Mouse (Mus musculus): ENCODE measurements around the gene Gm13889. TPM values are rescaled to one million over a fixed set of nuclear protein-coding genes. Genes with fewer than 3 reads are reported as not detected.

The Gm13889 gene
- polyA plus RNA-seq, 1 experiment from 2014 or later: 5.6 TPM

DNA sequence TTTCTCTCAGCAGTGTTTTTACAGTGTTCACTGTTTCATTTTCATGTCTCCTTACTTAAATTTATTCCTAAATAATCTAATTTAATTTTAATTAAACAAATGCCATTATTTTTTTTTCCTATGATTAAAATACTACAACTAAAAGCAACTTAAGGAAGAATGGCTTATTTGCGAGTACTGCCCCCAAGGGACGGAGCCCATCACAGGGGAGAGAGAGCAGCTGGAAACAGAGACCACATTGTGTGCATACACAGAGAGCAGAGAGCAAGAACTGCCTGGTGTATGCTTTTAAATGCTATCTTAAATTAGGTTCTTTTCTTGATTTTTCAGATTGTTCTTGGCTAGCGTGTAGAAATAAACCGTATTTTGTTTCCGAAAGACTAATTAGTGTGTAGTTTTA, 10.0 kb downstream of the Gm13889 start:
- H3K4me3 ChIP-seq (ENCODE audit: low read depth, low read length): no peak overlapping the region
- DNase-seq (ENCODE audit: low spot score): no peak
- no peaks in the 10 kb centered on the region for H3K9me3 ChIP-seq (ENCODE audit: control insufficient read depth, low read length)
- WGBS: 71% methylated on average over 5 of the region's 5 CpGs
- no peak overlapping the region for H3K9ac ChIP-seq (ENCODE audit: low read length)
- no peak overlapping the region for H3K4me2 ChIP-seq (ENCODE audit: low read depth)
- H3K27ac ChIP-seq (ENCODE audit: low read depth, low read length): no peak overlapping the region
- ATAC-seq (ENCODE audit: insufficient read depth, low FRiP score, low TSS enrichment): no peak
- H3K27me3 ChIP-seq (ENCODE audit: control insufficient read depth, insufficient read depth, low read length): no peaks in the 10 kb centered on the region
- H3K4me1 ChIP-seq (ENCODE audit: control insufficient read depth, insufficient read depth, low read length): no peaks in the 10 kb centered on the region
- no peaks in the 10 kb centered on the region for H3K36me3 ChIP-seq (ENCODE audit: control insufficient read depth, insufficient read depth, low read length)

DNA sequence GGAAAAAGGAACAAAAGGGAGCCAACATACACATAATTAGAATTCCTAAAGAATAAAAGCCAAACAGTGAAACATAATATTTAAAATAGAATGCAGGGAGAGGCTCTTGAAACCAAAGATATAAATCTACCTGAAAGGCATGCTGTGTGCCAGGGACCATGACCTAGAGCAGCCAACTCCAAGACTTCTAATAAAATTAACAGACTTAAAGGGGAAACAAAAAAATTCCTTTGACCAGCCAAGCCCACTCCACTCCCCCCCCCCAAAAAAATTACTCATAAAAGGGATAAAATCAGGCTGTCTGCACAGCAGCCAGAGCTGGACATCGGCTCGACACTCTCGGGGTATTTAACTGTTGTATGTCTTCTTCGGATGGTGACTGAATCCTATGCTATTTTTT, 12.1 kb downstream of the Gm13889 start:
- Histone ChIP-seq H3K4me1 (ENCODE audit: control insufficient read depth, insufficient read depth, low read length) (no peaks in the 10 kb centered on the region), H3K4me2 (ENCODE audit: low read depth) (no peak overlapping the region), H3K4me3 (ENCODE audit: low read depth, low read length) (no peak overlapping the region), H3K9ac (ENCODE audit: low read length) (no peak overlapping the region), H3K9me3 (ENCODE audit: control insufficient read depth, low read length) (no peaks in the 10 kb centered on the region), H3K36me3 (ENCODE audit: control insufficient read depth, insufficient read depth, low read length) (no peaks in the 10 kb centered on the region), H3K27ac (ENCODE audit: low read depth, low read length) (no peak overlapping the region), H3K27me3 (ENCODE audit: control insufficient read depth, insufficient read depth, low read length) (no peaks in the 10 kb centered on the region)
- DNase-seq (ENCODE audit: low spot score) (no peak), ATAC-seq (ENCODE audit: insufficient read depth, low FRiP score, low TSS enrichment) (no peak)
- 94% methylated on average over 4 of the region's 4 CpGs for WGBS

DNA sequence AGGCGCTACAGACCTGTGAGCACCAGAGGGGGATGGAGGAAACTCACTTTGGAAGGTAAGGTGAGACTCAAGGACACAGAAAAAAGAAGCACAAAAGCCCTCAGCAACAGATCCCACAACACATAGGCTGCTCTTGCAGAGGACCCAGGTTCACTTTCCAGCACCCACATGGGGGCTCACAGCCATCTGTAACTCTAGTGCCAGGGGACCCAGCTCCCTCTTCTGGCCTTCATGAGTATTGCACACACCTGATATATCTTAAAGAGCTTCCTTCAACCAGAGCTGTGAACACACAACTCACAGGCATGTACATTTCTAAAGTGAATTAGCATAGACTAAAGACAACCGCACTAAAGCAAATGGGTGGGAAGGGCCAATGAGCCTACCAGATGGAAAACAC, 12.9 kb downstream of the Gm13889 start:
- H3K4me1 ChIP-seq (ENCODE audit: control insufficient read depth, insufficient read depth, low read length): no peaks in the 10 kb centered on the region
- no peaks in the 10 kb centered on the region for H3K9me3 ChIP-seq (ENCODE audit: control insufficient read depth, low read length)
- WGBS: 88% methylated on average over 2 of the region's 2 CpGs
- DNase-seq (ENCODE audit: low spot score) (no peak), ATAC-seq (ENCODE audit: insufficient read depth, low FRiP score, low TSS enrichment) (no peak)
- H3K4me2 ChIP-seq (ENCODE audit: low read depth): no peak overlapping the region
- H3K9ac ChIP-seq (ENCODE audit: low read length): no peak overlapping the region
- no peak overlapping the region for H3K4me3 ChIP-seq (ENCODE audit: low read depth, low read length)
- H3K36me3 ChIP-seq (ENCODE audit: control insufficient read depth, insufficient read depth, low read length): no peaks in the 10 kb centered on the region
- H3K27ac ChIP-seq (ENCODE audit: low read depth, low read length): no peak overlapping the region
- H3K27me3 ChIP-seq (ENCODE audit: control insufficient read depth, insufficient read depth, low read length): no peaks in the 10 kb centered on the region

DNA sequence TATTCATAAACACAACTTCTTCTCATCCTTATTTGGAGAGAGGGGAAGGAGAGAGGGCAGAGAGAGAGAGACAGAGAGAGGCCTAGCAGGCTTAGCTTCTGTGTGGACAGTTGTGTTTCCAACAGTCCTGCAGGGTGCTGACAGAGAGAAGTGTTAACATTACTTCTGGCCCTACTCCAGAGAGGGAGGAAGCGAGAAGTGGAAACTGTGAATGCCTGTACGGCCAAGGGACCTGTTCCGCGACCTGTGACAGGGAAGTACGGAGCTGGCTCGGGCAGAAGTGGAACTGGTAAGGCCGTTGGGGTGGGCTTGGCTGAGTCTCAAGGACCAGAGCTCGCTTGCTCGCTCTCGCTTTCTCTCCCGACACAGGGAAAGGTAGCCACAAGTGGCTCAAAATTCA, 15.3 kb downstream of the Gm13889 start:
- Histone ChIP-seq H3K27ac (ENCODE audit: low read depth, low read length) (no peak overlapping the region), H3K4me3 (ENCODE audit: low read depth, low read length) (no peak overlapping the region), H3K27me3 (ENCODE audit: control insufficient read depth, insufficient read depth, low read length) (no peaks in the 10 kb centered on the region), H3K4me2 (ENCODE audit: low read depth) (no peak overlapping the region), H3K9me3 (ENCODE audit: control insufficient read depth, low read length) (no peaks in the 10 kb centered on the region), H3K4me1 (ENCODE audit: control insufficient read depth, insufficient read depth, low read length) (no peaks in the 10 kb centered on the region), H3K9ac (ENCODE audit: low read length) (no peak overlapping the region), H3K36me3 (ENCODE audit: control insufficient read depth, insufficient read depth, low read length) (no peaks in the 10 kb centered on the region)
- no peak for ATAC-seq (ENCODE audit: insufficient read depth, low FRiP score, low TSS enrichment)
- DNase-seq (ENCODE audit: low spot score): no peak
- WGBS: 91% methylated on average over 11 of the region's 11 CpGs

DNA sequence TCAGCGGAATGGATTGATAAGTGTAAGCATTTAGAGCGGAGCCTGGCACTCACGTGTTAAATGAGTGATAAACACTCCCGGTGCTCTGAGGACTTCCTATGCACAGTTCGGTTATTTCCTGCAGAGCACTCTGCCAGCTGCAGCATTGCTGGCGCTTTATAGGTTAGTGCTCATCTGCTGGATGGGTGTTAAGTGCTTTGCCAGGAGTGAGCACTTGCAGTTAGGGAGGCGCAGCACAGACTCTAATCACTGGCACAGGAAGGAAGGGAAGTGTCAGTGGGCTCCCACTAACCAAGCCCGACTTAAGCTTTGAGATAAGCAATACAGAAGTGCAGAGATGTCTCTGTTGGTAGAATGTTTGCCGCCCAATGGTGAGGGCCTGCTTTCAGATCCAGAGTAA, 18.5 kb downstream of the Gm13889 start:
- Histone ChIP-seq H3K4me2 (ENCODE audit: low read depth) (no peak overlapping the region), H3K36me3 (ENCODE audit: control insufficient read depth, insufficient read depth, low read length) (no peaks in the 10 kb centered on the region), H3K9me3 (ENCODE audit: control insufficient read depth, low read length) (no peaks in the 10 kb centered on the region), H3K27me3 (ENCODE audit: control insufficient read depth, insufficient read depth, low read length) (no peaks in the 10 kb centered on the region), H3K4me1 (ENCODE audit: control insufficient read depth, insufficient read depth, low read length) (no peaks in the 10 kb centered on the region), H3K27ac (ENCODE audit: low read depth, low read length) (no peak overlapping the region), H3K9ac (ENCODE audit: low read length) (no peak overlapping the region), H3K4me3 (ENCODE audit: low read depth, low read length) (no peak overlapping the region)
- WGBS: 70% methylated on average over 9 of the region's 9 CpGs
- no peak for DNase-seq (ENCODE audit: low spot score)
- no peak for ATAC-seq (ENCODE audit: insufficient read depth, low FRiP score, low TSS enrichment)

DNA sequence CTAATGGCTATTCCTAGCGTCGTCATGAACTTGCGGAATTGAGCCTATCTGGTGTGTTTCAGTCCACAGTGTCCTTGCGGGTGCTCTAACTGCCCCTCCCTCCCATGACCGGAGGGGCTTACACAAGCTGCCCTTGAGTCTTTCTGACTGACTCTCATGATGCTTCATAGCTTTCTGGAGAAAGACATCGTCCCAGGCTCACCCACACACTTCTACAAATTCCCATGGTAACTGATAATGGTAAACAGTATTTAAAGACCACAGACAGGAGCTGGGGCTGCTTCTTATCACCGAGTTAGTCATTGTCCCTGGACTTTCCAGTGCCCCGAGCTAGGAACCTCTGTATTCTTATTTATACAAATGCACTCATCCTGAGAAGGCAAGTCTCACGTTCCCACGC, 28.1 kb downstream of the Gm13889 start:
- H3K4me3 ChIP-seq (ENCODE audit: low read depth, low read length): no peak overlapping the region
- no peak for DNase-seq (ENCODE audit: low spot score)
- no peaks in the 10 kb centered on the region for H3K9me3 ChIP-seq (ENCODE audit: control insufficient read depth, low read length)
- no peak overlapping the region for H3K4me2 ChIP-seq (ENCODE audit: low read depth)
- 91% methylated on average over 10 of the region's 10 CpGs for WGBS
- H3K9ac ChIP-seq (ENCODE audit: low read length): no peak overlapping the region
- H3K27ac ChIP-seq (ENCODE audit: low read depth, low read length): no peak overlapping the region
- H3K36me3 ChIP-seq (ENCODE audit: control insufficient read depth, insufficient read depth, low read length): no peaks in the 10 kb centered on the region
- H3K4me1 ChIP-seq (ENCODE audit: control insufficient read depth, insufficient read depth, low read length): no peaks in the 10 kb centered on the region
- ATAC-seq (ENCODE audit: insufficient read depth, low FRiP score, low TSS enrichment): no peak
- no peaks in the 10 kb centered on the region for H3K27me3 ChIP-seq (ENCODE audit: control insufficient read depth, insufficient read depth, low read length)

DNA sequence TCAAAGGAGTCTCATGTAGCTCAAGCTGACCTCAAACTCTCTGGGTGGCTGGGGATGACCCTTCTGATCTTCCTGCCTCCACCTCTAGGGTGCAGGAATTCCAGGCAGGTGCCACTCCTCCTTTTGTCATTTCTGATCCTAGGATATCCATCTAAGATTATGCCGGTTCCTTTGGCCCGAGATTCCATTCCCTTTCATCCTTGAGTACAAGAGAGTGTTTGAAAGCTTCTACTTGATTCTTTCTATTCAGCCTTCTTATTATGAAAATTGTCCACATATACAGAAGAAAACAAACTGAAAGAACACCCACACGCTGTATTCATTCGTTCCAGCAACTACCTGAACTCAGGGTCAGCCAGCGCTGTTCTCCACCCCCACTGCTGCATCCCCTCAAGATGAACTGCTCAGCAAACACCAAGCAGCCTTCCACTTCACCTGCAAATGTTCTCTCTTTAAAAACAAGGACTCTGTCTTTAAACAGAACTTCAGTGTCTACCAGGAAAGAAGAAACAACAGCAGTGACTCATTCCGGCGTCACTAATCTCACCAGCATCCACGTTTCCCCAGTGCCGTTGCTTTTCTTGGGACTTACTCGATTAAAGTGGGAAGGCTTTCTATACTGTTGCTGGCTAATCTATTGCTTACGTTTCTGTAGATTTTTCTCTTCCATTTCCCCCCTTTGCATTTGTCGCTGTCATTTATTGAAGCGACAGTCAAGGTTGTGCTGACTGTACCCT, 29.1 kb downstream of the Gm13889 start:
- Histone ChIP-seq H3K4me1 (ENCODE audit: control insufficient read depth, insufficient read depth, low read length) (no peaks in the 10 kb centered on the region), H3K27ac (ENCODE audit: low read depth, low read length) (no peak overlapping the region), H3K9ac (ENCODE audit: low read length) (no peak overlapping the region), H3K9me3 (ENCODE audit: control insufficient read depth, low read length) (no peaks in the 10 kb centered on the region), H3K36me3 (ENCODE audit: control insufficient read depth, insufficient read depth, low read length) (no peaks in the 10 kb centered on the region), H3K4me2 (ENCODE audit: low read depth) (no peak overlapping the region), H3K27me3 (ENCODE audit: control insufficient read depth, insufficient read depth, low read length) (no peaks in the 10 kb centered on the region), H3K4me3 (ENCODE audit: low read depth, low read length) (no peak overlapping the region)
- ATAC-seq (ENCODE audit: insufficient read depth, low FRiP score, low TSS enrichment) (no peak), DNase-seq (ENCODE audit: low spot score) (no peak)
- WGBS: 75% methylated on average over 13 of the region's 13 CpGs

DNA sequence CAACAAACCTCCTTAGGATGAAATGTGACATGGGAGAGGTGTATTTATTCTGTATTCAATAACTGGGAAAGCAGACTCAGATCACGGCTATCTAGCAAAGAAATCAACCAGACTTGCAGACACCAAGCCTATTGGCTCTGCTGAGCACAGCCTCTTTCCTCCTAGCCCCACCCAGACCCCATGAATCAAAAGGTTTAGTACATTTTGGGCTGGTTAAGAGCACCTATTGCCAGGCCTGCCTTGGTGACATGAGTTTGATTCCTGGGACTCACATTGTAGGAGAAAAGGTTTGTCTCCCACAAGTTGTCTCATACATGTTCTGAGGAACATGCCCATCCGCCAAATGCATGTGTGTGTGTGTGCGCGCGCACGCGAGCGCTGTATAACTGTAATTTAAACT, 30.9 kb downstream of the Gm13889 start:
- Histone ChIP-seq H3K27ac (ENCODE audit: low read depth, low read length) (no peak overlapping the region), H3K36me3 (ENCODE audit: control insufficient read depth, insufficient read depth, low read length) (no peaks in the 10 kb centered on the region), H3K4me1 (ENCODE audit: control insufficient read depth, insufficient read depth, low read length) (no peaks in the 10 kb centered on the region), H3K4me2 (ENCODE audit: low read depth) (no peak overlapping the region), H3K9ac (ENCODE audit: low read length) (no peak overlapping the region), H3K9me3 (ENCODE audit: control insufficient read depth, low read length) (no peaks in the 10 kb centered on the region), H3K27me3 (ENCODE audit: control insufficient read depth, insufficient read depth, low read length) (no peaks in the 10 kb centered on the region), H3K4me3 (ENCODE audit: low read depth, low read length) (no peak overlapping the region)
- no peak for ATAC-seq (ENCODE audit: insufficient read depth, low FRiP score, low TSS enrichment)
- WGBS: 95% methylated on average over 8 of the region's 8 CpGs
- no peak for DNase-seq (ENCODE audit: low spot score)

DNA sequence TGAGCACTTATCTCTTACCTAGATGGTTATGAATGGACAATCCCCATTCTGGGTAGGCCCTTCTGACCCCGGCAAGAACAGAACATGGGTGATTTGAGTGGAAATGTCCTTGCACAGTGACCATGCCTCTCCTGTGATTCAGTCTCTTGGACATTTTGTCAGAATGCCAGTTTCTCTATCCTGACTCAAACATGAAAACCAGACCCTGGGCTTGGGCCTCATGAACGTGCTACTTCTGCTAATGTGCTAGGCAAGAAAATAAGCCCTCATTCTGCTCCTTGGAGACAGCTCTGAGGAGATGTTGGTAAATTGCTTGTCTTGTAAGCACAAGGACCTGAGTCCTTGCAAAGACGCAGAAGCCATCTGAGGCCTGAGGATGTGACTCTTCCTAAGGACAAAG, 37.9 kb downstream of the Gm13889 start:
- Histone ChIP-seq H3K4me3 (ENCODE audit: low read depth, low read length) (no peak overlapping the region), H3K9ac (ENCODE audit: low read length) (no peak overlapping the region), H3K9me3 (ENCODE audit: control insufficient read depth, low read length) (no peaks in the 10 kb centered on the region), H3K4me2 (ENCODE audit: low read depth) (no peak overlapping the region), H3K36me3 (ENCODE audit: control insufficient read depth, insufficient read depth, low read length) (no peaks in the 10 kb centered on the region), H3K4me1 (ENCODE audit: control insufficient read depth, insufficient read depth, low read length) (no peaks in the 10 kb centered on the region), H3K27ac (ENCODE audit: low read depth, low read length) (no peak overlapping the region), H3K27me3 (ENCODE audit: control insufficient read depth, insufficient read depth, low read length) (no peaks in the 10 kb centered on the region)
- ATAC-seq (ENCODE audit: insufficient read depth, low FRiP score, low TSS enrichment) (no peak), DNase-seq (ENCODE audit: low spot score) (no peak)
- WGBS: 91% methylated on average over 3 of the region's 3 CpGs

Measured in neural tube, embryonic 11.5 days (tissue).